Mouse (Mus musculus) MEL (cell line): Measurements from ENCODE around the gene Prpf8. TPM values are rescaled to one million over a fixed set of nuclear protein-coding genes. Genes with fewer than 3 reads are reported as not detected.

Experiments
- DNase-seq: peaks from one replicate; pipeline ENCODE4 v3.0.0; 2011; ENCODE audit warnings: low read depth, low spot score
- H3K27ac ChIP-seq: 2 replicates; pipeline ENCODE4 v1.5.1; 2012; ENCODE audit warnings: low read depth, mild to moderate bottlenecking, control low read depth, low read length, moderate library complexity; ENCODE audit not compliant: control insufficient read depth
- H3K27me3 ChIP-seq, 2 experiments: fragments of 150-350 bp in 1 of 2; sonication (generic) in 1 of 2; 2 replicates each; pipeline ENCODE4 v1.6.1; 2012; ENCODE audit warnings: low read length in 2 of 2, mild to moderate bottlenecking in 2 of 2, improper control_type of control experiment in 1 of 2, moderate library complexity in 1 of 2; ENCODE audit not compliant: insufficient read depth in 2 of 2, control insufficient read depth in 1 of 2
- H3K36me3 ChIP-seq, 2 experiments: 2 replicates each; pipeline ENCODE4 v1.6.1; 2012 to 2014; ENCODE audit warnings: low read length in 2 of 2, improper control_type of control experiment in 1 of 2, inconsistent platforms in 1 of 2, mild to moderate bottlenecking in 1 of 2; ENCODE audit not compliant: insufficient read depth in 2 of 2, control insufficient read depth in 1 of 2
- H3K4me1 ChIP-seq, 2 experiments: fragments of 150-350 bp in 1 of 2; sonication (generic) in 1 of 2; 2 replicates each; pipeline ENCODE4 v1.6.1; 2012; ENCODE audit warnings: low read length in 2 of 2, improper control_type of control experiment in 1 of 2, mild to moderate bottlenecking in 1 of 2; ENCODE audit not compliant: insufficient read depth in 2 of 2, control insufficient read depth in 1 of 2
- H3K4me3 ChIP-seq, 2 experiments: fragments of 150-350 bp in 1 of 2; sonication (generic) in 1 of 2; 2 replicates each; pipeline ENCODE4 v1.5.1; 2012; ENCODE audit warnings: low read depth in 2 of 2, low read length in 2 of 2, mild to moderate bottlenecking in 2 of 2, moderate library complexity in 2 of 2, control low read depth in 1 of 2, improper control_type of control experiment in 1 of 2; ENCODE audit not compliant: control insufficient read depth in 1 of 2, insufficient read depth in 1 of 2
- H3K79me2 ChIP-seq: 2 replicates; pipeline ENCODE4 v1.6.1; 2012; ENCODE audit warnings: mild to moderate bottlenecking, low read length, moderate library complexity; ENCODE audit not compliant: control insufficient read depth, poor library complexity, insufficient read depth
- H3K9ac ChIP-seq: 2 replicates; pipeline ENCODE4 v1.6.1; 2012; ENCODE audit warnings: low read depth, mild to moderate bottlenecking, control low read depth, low read length, moderate library complexity; ENCODE audit not compliant: control insufficient read depth, poor library complexity, severe bottlenecking
- H3K9me3 ChIP-seq: fragments of 150-350 bp; sonication (generic); replicated peaks from 2 replicates; pipeline ENCODE4 v1.6.1; 2012; ENCODE audit warnings: mild to moderate bottlenecking, low read length, improper control_type of control experiment, moderate library complexity; ENCODE audit not compliant: insufficient read depth
- BHLHE40 ChIP-seq: IDR thresholded peaks from 2 replicates; pipeline ENCODE4 v1.6.1; 2012; ENCODE audit warnings: low read depth, mild to moderate bottlenecking, inconsistent platforms, low read length, improper control_type of control experiment, borderline replicate concordance
- CTCF ChIP-seq, 3 experiments: IDR thresholded peaks in 2 of 3; conservative IDR thresholded peaks in 1 of 3; 2 replicates each; pipeline ENCODE4 v1.5.1; 2011 to 2012; ENCODE audit warnings: low read length in 3 of 3, low read depth in 2 of 3, mild to moderate bottlenecking in 2 of 3, improper control_type of control experiment in 1 of 3, inconsistent platforms in 1 of 3, mixed read lengths in 1 of 3, moderate library complexity in 1 of 3; ENCODE audit not compliant: control insufficient read depth in 1 of 3, insufficient read depth in 1 of 3, poor library complexity in 1 of 3, severe bottlenecking in 1 of 3
- EP300 ChIP-seq, 2 experiments: IDR thresholded peaks; 2 replicates each; pipeline ENCODE4 v1.6.1; 2011; ENCODE audit warnings: improper control_type of control experiment in 2 of 2, low read length in 2 of 2, low read depth in 1 of 2, mild to moderate bottlenecking in 1 of 2
- GABPA ChIP-seq: IDR thresholded peaks from 2 replicates; pipeline ENCODE4 v1.6.1; 2012; ENCODE audit warnings: low read depth, mild to moderate bottlenecking, inconsistent platforms, low read length, improper control_type of control experiment, moderate library complexity
- GATA1 ChIP-seq: IDR thresholded peaks from 2 replicates; pipeline ENCODE4 v1.6.1; 2011; ENCODE audit warnings: low read depth, low read length, improper control_type of control experiment
- JUND ChIP-seq: IDR thresholded peaks from 2 replicates; pipeline ENCODE4 v1.6.1; 2011; ENCODE audit warnings: low read depth, mild to moderate bottlenecking, improper control_type of control experiment, low read length
- KAT2A ChIP-seq: conservative IDR thresholded peaks from 2 replicates; pipeline ENCODE4 v1.6.1; 2012; ENCODE audit warnings: low read depth, low read length, improper control_type of control experiment, inconsistent platforms
- MAX ChIP-seq: IDR thresholded peaks from 2 replicates; pipeline ENCODE4 v1.6.1; 2011; ENCODE audit warnings: low read length, improper control_type of control experiment
- MEF2A ChIP-seq: IDR thresholded peaks from 2 replicates; pipeline ENCODE4 v1.6.1; 2014; ENCODE audit warnings: low read depth, mild to moderate bottlenecking, inconsistent platforms, low read length, improper control_type of control experiment; ENCODE audit not compliant: poor library complexity, insufficient replicate concordance, severe bottlenecking; ENCODE audit errors: extremely low read depth
- MXI1 ChIP-seq: IDR thresholded peaks from 2 replicates; pipeline ENCODE4 v1.6.1; 2011; ENCODE audit warnings: mild to moderate bottlenecking, low read depth, low read length, improper control_type of control experiment
- MYB ChIP-seq: IDR thresholded peaks from 2 replicates; pipeline ENCODE4 v1.6.1; 2011; ENCODE audit warnings: mild to moderate bottlenecking, low read depth, low read length, improper control_type of control experiment
- UBTF ChIP-seq: IDR thresholded peaks from 2 replicates; pipeline ENCODE4 v1.6.1; 2012; ENCODE audit warnings: low read depth, mild to moderate bottlenecking, inconsistent platforms, low read length, improper control_type of control experiment, moderate library complexity, borderline replicate concordance; ENCODE audit not compliant: insufficient read depth
- USF1 ChIP-seq: IDR thresholded peaks from 2 replicates; pipeline ENCODE4 v1.6.1; 2014; ENCODE audit warnings: low read depth, mild to moderate bottlenecking, inconsistent platforms, low read length, improper control_type of control experiment, moderate library complexity
- USF2 ChIP-seq, 2 experiments: IDR thresholded peaks; 2 replicates each; pipeline ENCODE4 v1.6.1; 2011 to 2012; ENCODE audit warnings: improper control_type of control experiment in 2 of 2, low read length in 2 of 2, borderline replicate concordance in 1 of 2, inconsistent platforms in 1 of 2, low read depth in 1 of 2, mild to moderate bottlenecking in 1 of 2; ENCODE audit not compliant: insufficient read depth in 1 of 2
- ZNF384 ChIP-seq: IDR thresholded peaks from 2 replicates; pipeline ENCODE4 v1.6.1; 2012; ENCODE audit warnings: low read depth, mild to moderate bottlenecking, inconsistent platforms, low read length, improper control_type of control experiment
- polyA plus RNA-seq, 2 experiments: library from polyadenylated mRNA; stranded (reverse) in 1 of 2; unstranded in 1 of 2; fragments of >175 nt in 1 of 2; fragments of >200 nt in 1 of 2; gene quantifications; 2 replicates each; pipeline versions ENCODE4 v1.2.1 to v1.2.4; 2012; ENCODE audit warnings: low replicate concordance in 2 of 2, low read depth in 1 of 2; ENCODE audit not compliant: insufficient read length in 2 of 2, insufficient read depth in 1 of 2, missing spikeins in 1 of 2
- total RNA-seq: library from RNA; depleted of rRNA; stranded (reverse); fragments of 300-350 nt; gene quantifications from 2 replicates; pipeline ENCODE4 v1.2.3, GENCODE M21; 2012

Gene Prpf8
- total and polyA plus RNA-seq, 3 experiments = 214 to 644 (median 276) TPM

GRCm38 (mm10) chr11:75521609-75522008 is 35.0 kb downstream of the Prpf8 start:
- Histone ChIP-seq H3K9ac (no peak overlapping the region), H3K79me2 (no peaks in the 10 kb centered on the region), H3K4me1 (no peaks in the 10 kb centered on the region), H3K9me3 (no peaks in the 10 kb centered on the region), H3K27me3 (no peaks in the 10 kb centered on the region), H3K27ac (no peak overlapping the region), H3K4me3 (no peak overlapping the region), H3K36me3 (no peaks in the 10 kb centered on the region)
- no peak for TF ChIP-seq USF2 (IDR thresholded peaks at IDR 0.05; ENCODE audit: borderline replicate concordance in 1 of 2, insufficient read depth in 1 of 2, low read depth in 1 of 2, low read length in 2 of 2)
- TF ChIP-seq MAX = no peak
- DNase-seq = no peak

- Histone ChIP-seq H3K4me1 (no peaks in the 10 kb centered on the region), H3K79me2 (no peaks in the 10 kb centered on the region), H3K27ac (no peak overlapping the region), H3K4me3 (no peak overlapping the region), H3K36me3 (no peaks in the 10 kb centered on the region), H3K9me3 (no peaks in the 10 kb centered on the region)
- TF ChIP-seq KAT2A = no peak
- no peak for TF ChIP-seq EP300 (IDR thresholded peaks at IDR 0.05; ENCODE audit: low read depth in 1 of 2, low read length in 2 of 2)
- no peak for TF ChIP-seq UBTF
- no peak for TF ChIP-seq CTCF (IDR thresholded peaks at IDR 0.05 in 2 of 3, conservative IDR thresholded peaks at IDR 0.05 in 1 of 3; ENCODE audit: control insufficient read depth in 1 of 3, insufficient read depth in 1 of 3, low read depth in 2 of 3, low read length in 3 of 3, poor library complexity in 1 of 3, severe bottlenecking in 1 of 3)
- no peak for TF ChIP-seq GABPA
- TF ChIP-seq GATA1 = no peak
- no peak for TF ChIP-seq MEF2A
- no peak for TF ChIP-seq BHLHE40
- TF ChIP-seq USF1 = no peak
- TF ChIP-seq MYB = no peak
- TF ChIP-seq MXI1 = no peak
- TF ChIP-seq ZNF384 = no peak
- TF ChIP-seq JUND = no peak
- TF ChIP-seq, all 39 proteins: peak for 0
- Histone ChIP-seq H3K9ac (no peak overlapping the region), H3K27me3 (no peaks in the 10 kb centered on the region)
- no peak for DNase-seq
These were observed 36.2 kb downstream of the Prpf8 start for GRCm38 (mm10) chr11:75522793-75523192.
